Mouse (Mus musculus) large intestine, adult 2 months (tissue): ENCODE results near the gene C1qtnf9. TPM values are rescaled to one million over a fixed set of nuclear protein-coding genes. Genes with fewer than 3 reads are reported as not detected.

Experiments used
- DNase-seq: peaks from one replicate; pipeline ENCODE4 v3.0.0-alpha.2; 2012; ENCODE audit warnings: low read depth, low spot score
- WGBS: fragments of 180-500 bp; shearing (Covaris S2); methylation state at CpG from one replicate; pipeline ENCODE4 v1.1.7; 2018; 5-methylcytosine and 5-hydroxymethylcytosine counted together
- polyA plus RNA-seq: library from polyadenylated mRNA; depleted of rRNA; stranded (reverse); fragments of >200 nt; gene quantifications from 2 replicates; pipeline ENCODE4 v1.2.3, GENCODE M21; 2012; rRNA removed

C1qtnf9 gene
- 1.7 TPM in 2 replicates for polyA plus RNA-seq

GRCm38 (mm10) chr14:60767884-60768283 lies at the start of gene C1qtnf9:
C1qtnf9 (plus strand) TSS chr14:60768134.
- 49% methylated on average over 4 of the region's 4 CpGs for WGBS
- no peak for DNase-seq

DNA sequence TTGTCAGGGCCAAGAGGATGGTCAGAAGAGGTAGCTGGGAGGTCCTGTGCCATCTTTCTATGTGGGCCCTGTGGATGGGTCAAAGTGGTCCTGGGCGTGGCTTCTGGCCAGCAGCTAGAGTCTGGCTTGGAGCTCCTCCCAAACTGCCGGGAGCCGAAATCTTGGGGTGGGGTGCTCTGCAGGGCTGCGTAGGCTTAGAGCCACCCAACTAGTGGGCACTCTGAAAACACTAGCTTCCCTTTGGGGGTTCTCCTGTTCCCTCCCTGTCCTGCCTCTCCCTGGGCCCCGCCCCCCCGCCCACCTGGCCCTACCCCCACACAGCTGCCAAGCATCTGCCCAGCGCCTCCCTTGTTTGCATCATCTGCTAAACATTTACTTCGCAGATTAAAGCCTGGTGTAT lies 46.6 kb upstream of the C1qtnf9 start:
- 21% methylated on average over 8 of the region's 8 CpGs for WGBS
- DNase-seq, result no peak

DNA sequence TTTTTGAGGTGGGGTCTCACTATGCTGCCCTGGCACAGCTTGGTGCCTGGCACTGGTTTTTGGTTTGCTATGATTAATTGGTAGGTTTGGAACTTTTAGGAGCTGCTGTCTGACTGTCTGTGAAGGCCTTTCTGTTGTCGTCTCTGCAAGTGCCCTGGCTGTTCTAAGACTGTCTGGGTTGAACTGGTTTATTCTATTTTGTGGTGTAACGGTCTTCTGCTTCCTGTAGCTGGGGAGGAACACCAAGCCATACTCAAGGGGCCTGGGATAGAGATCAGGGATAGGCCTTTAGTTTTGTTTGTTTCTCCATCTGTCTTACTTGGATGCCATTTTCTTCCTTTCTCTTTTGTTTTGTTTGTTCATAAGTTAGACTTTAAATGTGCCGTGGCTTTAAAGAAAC lies 46.0 kb upstream of the C1qtnf9 start:
- 36% methylated on average over 3 of the region's 3 CpGs for WGBS
- DNase-seq, result no peak

DNA sequence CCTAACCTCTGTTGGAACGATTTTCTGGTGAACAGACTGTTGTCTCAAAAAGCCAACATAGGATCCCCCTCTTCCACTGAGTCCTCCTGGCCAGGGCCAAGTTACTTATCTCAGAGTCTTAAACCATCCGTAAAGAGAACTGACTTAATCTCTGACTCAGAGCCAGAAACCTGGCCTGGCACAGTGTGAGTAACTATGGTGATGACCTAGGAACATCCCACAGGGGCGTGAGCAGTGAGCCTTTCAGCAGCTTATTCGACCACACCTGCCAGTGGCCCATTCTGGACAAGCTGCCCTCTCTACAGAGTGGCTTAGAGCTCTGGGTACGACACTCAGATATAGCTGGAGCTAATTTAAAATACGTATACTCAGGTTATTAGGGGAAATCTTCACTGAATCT lies 41.8 kb upstream of the C1qtnf9 start:
- DNase-seq, result no peak
- 41% methylated on average over 6 of the region's 6 CpGs for WGBS

GRCm38 (mm10) chr14:60727130-60727529 lies 40.8 kb upstream of the C1qtnf9 start:
- DNase-seq, result no peak
- WGBS, result 59% methylated on average over 4 of the region's 4 CpGs

GRCm38 (mm10) chr14:60732081-60732480 lies 35.9 kb upstream of the C1qtnf9 start:
- 59% methylated on average over 6 of the region's 6 CpGs for WGBS
- no peak for DNase-seq

GRCm38 (mm10) chr14:60732787-60733186 lies 35.1 kb upstream of the C1qtnf9 start:
- DNase-seq, result no peak
- 48% methylated on average over 16 of the region's 16 CpGs for WGBS

GRCm38 (mm10) chr14:60733706-60734105 lies 34.2 kb upstream of the C1qtnf9 start:
- WGBS, result 62% methylated on average over 4 of the region's 4 CpGs
- no peak for DNase-seq

- no peak for DNase-seq
- WGBS, result 56% methylated on average over 5 of the region's 5 CpGs
Observed at GRCm38 (mm10) chr14:60735206-60735605, 32.7 kb upstream of the C1qtnf9 start.

DNA sequence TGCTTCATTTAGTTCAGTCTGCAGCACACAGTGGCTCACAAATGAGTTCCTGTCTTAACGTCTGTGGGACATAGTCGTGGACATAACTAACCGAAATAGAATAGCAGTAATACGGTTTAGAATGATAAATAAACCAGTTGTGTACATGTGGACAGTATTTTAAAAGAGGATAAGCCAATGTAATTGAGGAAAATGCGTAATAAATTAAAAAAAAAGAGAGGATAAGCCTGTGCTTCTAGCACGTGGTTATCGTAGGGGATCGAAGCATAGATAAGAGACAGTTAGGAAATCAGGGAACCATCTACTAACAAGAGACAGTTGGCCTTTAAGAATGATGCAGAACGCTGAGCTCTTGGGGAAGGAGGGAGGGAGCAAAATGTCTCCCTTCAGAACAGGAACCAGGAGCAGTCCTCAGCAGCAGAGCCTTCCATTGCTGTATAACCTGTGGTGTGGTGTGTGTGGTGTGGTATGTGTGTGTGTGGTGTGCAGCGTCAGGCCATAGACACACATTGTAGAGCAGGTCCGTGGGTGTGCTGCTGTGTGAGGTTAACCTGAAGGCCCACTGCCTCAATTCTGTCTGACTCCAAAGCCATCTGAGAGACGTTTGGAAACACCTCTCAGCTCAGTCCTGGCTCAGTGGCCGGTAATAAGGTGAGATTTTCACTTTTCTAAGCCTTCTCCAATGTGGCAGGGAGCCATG lies 31.9 kb upstream of the C1qtnf9 start:
- WGBS, result 50% methylated on average over 13 of the region's 13 CpGs
- no peak for DNase-seq

- 13% methylated on average over 4 of the region's 4 CpGs for WGBS
Observed at GRCm38 (mm10) chr14:60736591-60737192, 31.2 kb upstream of the C1qtnf9 start.

DNA sequence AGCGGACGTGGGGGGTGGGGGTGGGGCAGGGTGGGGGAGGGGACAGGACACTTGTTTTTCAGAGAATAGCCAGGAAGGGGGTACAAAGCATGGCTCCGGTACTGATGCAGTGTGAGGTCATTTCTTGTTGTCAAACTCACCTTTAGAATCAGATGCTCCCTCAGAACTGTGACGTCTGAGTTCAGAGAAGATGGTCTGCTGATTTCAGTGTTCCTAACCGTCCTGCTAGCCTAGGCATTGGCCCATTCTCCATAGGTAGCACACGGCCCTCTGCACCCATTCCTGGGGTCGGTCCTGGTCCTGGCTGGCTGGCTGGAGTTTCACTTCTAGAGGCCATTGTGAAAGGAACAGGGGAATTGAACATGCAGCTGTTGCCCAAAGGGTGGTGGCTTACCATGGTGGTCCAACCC lies 30.7 kb upstream of the C1qtnf9 start:
- WGBS, result 53% methylated on average over 7 of the region's 7 CpGs
- DNase-seq, result no peak

More at GRCm38 (mm10) chr14:60736591-60737192, 31.2 kb upstream of the C1qtnf9 start:
- DNase-seq, result no peak

DNA sequence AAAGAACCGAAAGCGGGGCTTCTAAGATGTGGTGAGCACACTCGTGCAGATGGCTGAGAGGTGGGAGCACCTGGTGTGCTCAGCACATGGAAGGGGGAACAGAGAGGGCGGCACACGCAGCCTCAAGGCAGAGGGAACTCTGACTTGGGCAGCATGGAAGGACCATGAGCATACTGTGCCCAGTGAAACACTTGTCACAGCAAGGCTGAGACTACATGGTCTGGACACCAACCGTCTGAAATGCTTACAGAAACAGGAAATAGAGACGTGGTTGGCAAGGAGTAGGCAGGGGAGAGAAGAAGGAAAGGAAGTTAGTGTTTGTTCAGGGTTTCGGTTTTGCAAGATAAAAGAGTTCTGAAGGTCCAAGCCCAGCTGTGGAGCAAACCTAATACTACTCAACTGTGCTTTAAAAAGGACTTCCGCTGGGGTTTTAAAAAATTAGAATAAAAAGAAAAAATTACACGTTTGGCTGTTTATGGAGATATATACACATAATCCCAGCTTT lies 29.4 kb upstream of the C1qtnf9 start:
- WGBS, result 35% methylated on average over 10 of the region's 10 CpGs
- DNase-seq, result no peak

GRCm38 (mm10) chr14:60739155-60739554 lies 28.8 kb upstream of the C1qtnf9 start:
- WGBS, result 52% methylated on average over 8 of the region's 9 CpGs
- DNase-seq, result no peak

DNA sequence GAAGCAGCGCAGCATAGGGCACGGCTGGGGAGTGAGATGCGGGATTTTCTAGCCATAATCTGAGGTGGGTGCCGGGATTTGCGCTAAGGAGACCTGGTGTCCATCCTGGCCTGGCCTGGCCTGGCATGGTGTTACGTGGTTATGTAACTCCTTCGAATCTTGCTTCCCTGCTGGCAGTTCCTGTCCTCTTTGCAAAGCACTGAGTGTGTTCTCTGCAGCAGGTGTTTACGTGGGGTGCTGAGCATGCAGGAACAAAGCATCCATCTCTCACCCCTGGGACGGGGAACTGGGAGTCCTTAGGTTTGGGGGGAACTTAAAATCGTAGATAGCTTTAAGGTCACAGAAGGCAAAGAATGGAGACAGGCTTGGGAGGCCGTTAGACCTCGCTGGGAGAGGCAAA lies 28.3 kb upstream of the C1qtnf9 start:
- no peak for DNase-seq
- 68% methylated on average over 12 of the region's 12 CpGs for WGBS

- WGBS, result 71% methylated on average over 5 of the region's 5 CpGs
- DNase-seq, result no peak
Observed at GRCm38 (mm10) chr14:60740507-60740906, 27.4 kb upstream of the C1qtnf9 start.

DNA sequence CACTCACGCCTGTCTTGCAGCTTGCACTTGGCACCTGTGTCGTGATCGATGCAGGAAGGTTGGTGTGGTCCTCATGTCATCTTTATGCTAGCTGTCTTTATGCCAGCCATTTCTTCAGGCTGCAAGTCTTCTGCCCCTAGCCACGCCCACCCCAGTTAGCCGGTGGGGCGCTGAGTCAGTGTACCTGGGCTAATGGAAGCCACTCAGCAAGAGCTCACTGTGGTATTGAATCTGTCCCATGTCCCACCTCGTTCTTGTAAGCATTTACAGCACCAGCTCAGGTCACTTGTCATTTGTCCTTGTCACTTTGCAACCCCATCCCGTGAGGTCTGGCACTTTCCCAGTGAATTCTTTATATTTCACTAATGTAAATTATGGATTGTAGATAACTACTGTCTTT lies 26.9 kb upstream of the C1qtnf9 start:
- WGBS, result 57% methylated on average over 8 of the region's 8 CpGs
- no peak for DNase-seq

- WGBS, result 55% methylated on average over 6 of the region's 6 CpGs
- no peak for DNase-seq
Observed at GRCm38 (mm10) chr14:60741490-60741981, 26.4 kb upstream of the C1qtnf9 start.

DNA sequence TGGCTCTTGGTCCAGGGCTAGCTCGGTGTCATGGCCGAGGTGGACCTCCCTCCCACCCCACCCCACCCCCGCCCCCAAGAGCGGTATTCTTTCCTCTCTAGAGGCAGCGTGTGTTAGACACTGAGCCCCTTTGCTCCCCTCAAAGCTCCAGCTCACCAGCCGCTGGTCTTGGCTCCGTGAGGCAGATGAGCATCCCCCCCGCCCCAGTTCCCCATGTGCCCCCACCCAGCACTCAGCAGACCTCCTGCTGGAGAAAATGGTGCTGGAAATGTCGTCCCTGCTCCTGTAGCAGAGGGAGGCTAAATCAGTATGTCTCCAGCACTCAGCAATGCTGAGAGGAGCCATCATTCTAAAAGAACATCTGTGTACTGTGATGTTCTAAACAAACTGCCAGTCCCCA lies 24.3 kb upstream of the C1qtnf9 start:
- WGBS, result 89% methylated on average over 9 of the region's 9 CpGs
- DNase-seq, result no peak

GRCm38 (mm10) chr14:60745201-60745600 lies 22.7 kb upstream of the C1qtnf9 start:
- WGBS, result 56% methylated on average over 6 of the region's 6 CpGs
- DNase-seq, result no peak

- WGBS, result 95% methylated on average over 10 of the region's 10 CpGs
Observed at GRCm38 (mm10) chr14:60746141-60746540, 21.8 kb upstream of the C1qtnf9 start.

More at GRCm38 (mm10) chr14:60746141-60746540, 21.8 kb upstream of the C1qtnf9 start:
- DNase-seq, result no peak
